Mouse (Mus musculus): ENCODE measurements at regions not wholly inside any gene's neighbourhood (a gene's known extent, or its start where the extent isn't known, plus 50 kb on each side); places are given as distances from the start of the nearest gene placed in this dataset.

- DNase-seq (ENCODE audit: low spot score) = no peak
Measured at GRCm38 (mm10) chr11:86408686-86409579, 51.5 kb upstream of the Med13 start.

GRCm38 (mm10) chr11:86409580-86409947 lies 52.2 kb upstream of the Med13 start:
- no peak for DNase-seq (ENCODE audit: low spot score)

GRCm38 (mm10) chr11:86410521-86410920 lies 53.1 kb upstream of the Med13 start:
- DNase-seq (ENCODE audit: low spot score) = no peak

- no peak for DNase-seq (ENCODE audit: low spot score)
Measured at GRCm38 (mm10) chr11:86412772-86413390, 55.5 kb upstream of the Med13 start.

GRCm38 (mm10) chr11:86416471-86416870 lies 59.1 kb upstream of the Med13 start:
- no peak for DNase-seq (ENCODE audit: low spot score)

GRCm38 (mm10) chr11:86417164-86417563 lies 59.8 kb upstream of the Med13 start:
- DNase-seq (ENCODE audit: low spot score) = no peak

- no peak for DNase-seq (ENCODE audit: low spot score)
Measured at GRCm38 (mm10) chr11:86419810-86420483, 62.5 kb upstream of the Med13 start.

GRCm38 (mm10) chr11:86428926-86429325 lies 55.5 kb upstream of the Rnft1 start:
- DNase-seq (ENCODE audit: low spot score) = no peak

GRCm38 (mm10) chr11:86430287-86430686 lies 54.2 kb upstream of the Rnft1 start:
- DNase-seq (ENCODE audit: low spot score) = no peak

- DNase-seq (ENCODE audit: low spot score) = no peak
Measured at GRCm38 (mm10) chr11:86431550-86431949, 52.9 kb upstream of the Rnft1 start.

GRCm38 (mm10) chr11:86434106-86434505 lies 50.4 kb upstream of the Rnft1 start:
- peak; percentile 46 for DNase-seq (ENCODE audit: low spot score)
